Mouse (Mus musculus) inflammation-experienced regulatory T-cells (primary cell): ENCODE results near the gene Lcorl. TPM values are rescaled to one million over a fixed set of nuclear protein-coding genes. Genes with fewer than 3 reads are reported as not detected.

Experiments used
- polyA plus RNA-seq, 2 experiments: library from polyadenylated mRNA; unstranded; fragments of 100-300 nt; shearing (Covaris generic); gene quantifications; one replicate each; pipeline ENCODE4 v1.2.1; 2017

Lcorl gene
- polyA plus RNA-seq, result 10 to 100 TPM; 15.4 to 20.1 TPM

DNA sequence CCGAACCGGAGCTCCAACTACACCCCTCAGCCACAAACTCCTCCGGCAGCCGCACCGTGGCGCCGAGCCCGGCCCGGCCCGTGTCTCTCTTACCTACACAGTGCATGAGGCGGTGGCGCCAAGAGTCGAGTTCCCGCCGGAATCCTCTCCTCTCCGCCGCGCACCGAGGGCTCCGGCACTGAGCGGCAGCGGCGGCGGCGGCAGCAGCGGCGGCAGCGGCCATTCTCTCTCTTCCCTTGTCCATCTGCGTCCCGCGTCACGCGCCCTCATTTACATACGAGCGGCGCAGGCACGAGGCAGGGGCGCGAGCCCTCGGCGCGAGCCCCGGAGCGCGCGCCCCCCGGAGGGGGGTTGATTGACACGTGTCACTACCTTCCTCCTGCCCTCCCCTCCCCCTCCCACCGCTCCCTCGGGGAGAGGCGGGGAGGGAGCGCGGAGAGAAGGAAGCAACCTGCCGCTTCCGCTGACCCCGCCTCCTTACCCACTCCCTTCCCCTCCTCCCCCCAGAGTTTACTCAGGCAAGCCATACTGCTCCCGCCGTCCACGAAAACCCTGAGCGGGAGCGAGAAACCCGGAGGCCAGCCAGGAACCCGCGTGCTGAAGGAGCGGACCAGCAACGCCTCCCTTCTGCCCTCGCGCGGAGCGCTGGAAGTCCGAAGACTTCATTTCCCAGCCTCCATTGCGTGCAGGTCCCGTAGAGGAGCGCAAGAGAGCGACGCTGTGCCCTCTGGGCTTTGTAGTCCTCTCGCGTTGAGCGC, at the start of gene Lcorl:
Gene Lcorl, minus strand, starts transcription at position 362 of the 758 bp plus-strand sequence.

DNA sequence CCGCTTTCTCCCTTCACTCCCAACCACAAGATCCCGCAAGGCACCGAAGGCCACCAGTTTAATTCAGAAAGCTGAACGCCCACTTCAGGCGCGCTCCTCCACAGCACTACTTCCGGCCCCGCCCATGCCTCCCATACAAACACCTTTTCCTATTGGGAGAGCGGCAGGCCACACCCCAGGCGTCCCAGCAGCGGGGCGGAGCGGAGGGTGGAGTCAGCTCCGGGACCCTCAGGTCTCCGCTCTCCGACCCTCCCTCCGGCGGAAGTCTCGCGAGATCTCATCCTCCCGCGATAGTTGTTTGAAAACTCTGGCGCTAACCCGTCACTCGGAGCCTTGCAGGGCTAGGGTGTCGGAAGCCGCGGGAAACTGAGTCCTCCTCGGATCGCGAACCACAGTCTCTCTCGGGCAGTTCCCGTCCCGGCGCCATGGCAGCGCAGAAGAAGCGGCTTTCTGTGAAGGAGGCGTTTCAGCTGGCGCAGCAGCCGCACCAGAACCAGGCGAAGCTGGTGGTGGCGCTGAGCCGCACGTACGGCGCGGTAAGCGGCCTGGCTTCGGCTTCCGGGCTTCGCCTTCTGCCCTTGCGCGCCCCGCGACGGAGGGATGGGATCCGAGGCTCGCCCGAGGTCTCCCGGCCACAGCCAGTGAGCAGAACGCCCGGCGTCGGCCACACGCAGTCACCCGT, 187.7 kb downstream of the Lcorl start, which contains the start of gene Ncapg:
Gene Ncapg, plus strand, starts transcription at position 322 of the 682 bp plus-strand sequence.

Other genes starting within 250 kb of the Lcorl start
- under 1 TPM; 0.15 to 0.24 TPM for gene Fam184b, start 218.0 kb downstream of the Lcorl start, polyA plus RNA-seq
- gene Ncapg, start 187.7 kb downstream of the Lcorl start, polyA plus RNA-seq, result 1 to 10 TPM; 1.4 to 2.5 TPM